Mouse (Mus musculus) neural tube, embryonic 11.5 days (tissue): ENCODE results near the gene Gabbr2. TPM values are rescaled to one million over a fixed set of nuclear protein-coding genes. Genes with fewer than 3 reads are reported as not detected.

Source experiments
- ATAC-seq: fragments of 200-750 bp; cut with Nextera tagmentation; 2 replicates; pipeline ENCODE4 v1.8.0; 2017; ENCODE audit warnings: moderate number of reproducible peaks, mild to moderate bottlenecking, moderate TSS enrichment, moderate library complexity; ENCODE audit not compliant: insufficient read depth, low FRiP score, low TSS enrichment
- DNase-seq: peaks from one replicate; pipeline ENCODE4 v3.0.0-alpha.2; 2015; ENCODE audit warnings: low spot score
- H3K27ac ChIP-seq: fragments of 300-500 bp; sonication (generic); 2 replicates; pipeline ENCODE4 v1.5.1; 2014; ENCODE audit warnings: low read depth, mild to moderate bottlenecking, low read length
- H3K27me3 ChIP-seq: fragments of 300-500 bp; sonication (generic); 2 replicates; pipeline ENCODE4 v1.6.1; 2014; ENCODE audit warnings: mild to moderate bottlenecking, low read length, mixed read lengths; ENCODE audit not compliant: control insufficient read depth, insufficient read depth
- H3K36me3 ChIP-seq: fragments of 300-500 bp; sonication (generic); 2 replicates; pipeline ENCODE4 v1.6.1; 2014; ENCODE audit warnings: mild to moderate bottlenecking, low read length, moderate library complexity, mixed read lengths; ENCODE audit not compliant: control insufficient read depth, insufficient read depth
- H3K4me1 ChIP-seq: fragments of 300-500 bp; sonication (generic); 2 replicates; pipeline ENCODE4 v1.6.1; 2014; ENCODE audit warnings: low read length, mixed read lengths; ENCODE audit not compliant: control insufficient read depth, insufficient read depth
- H3K4me2 ChIP-seq: fragments of 300-500 bp; sonication (generic); 2 replicates; pipeline ENCODE4 v1.6.1; 2014; ENCODE audit warnings: low read depth, mild to moderate bottlenecking, moderate library complexity
- H3K4me3 ChIP-seq: fragments of 300-500 bp; sonication (generic); 2 replicates; pipeline ENCODE4 v1.5.1; 2014; ENCODE audit warnings: low read depth, low read length
- H3K9ac ChIP-seq: fragments of 300-500 bp; sonication (generic); 2 replicates; pipeline ENCODE4 v1.6.1; 2014; ENCODE audit warnings: mild to moderate bottlenecking, low read length
- H3K9me3 ChIP-seq: fragments of 300-500 bp; sonication (generic); 2 replicates; pipeline ENCODE4 v1.6.1; 2016; ENCODE audit warnings: low read length; ENCODE audit not compliant: control insufficient read depth
- WGBS: fragments of 180-500 bp; shearing (Covaris S2); extraction: QIAGEN DNeasy Blood & Tissue Kit; methylation state at CpG from one replicate; pipeline ENCODE4 v1.1.7; 2014; 5-methylcytosine and 5-hydroxymethylcytosine counted together
- polyA plus RNA-seq: library from polyadenylated mRNA; unstranded; fragments of >200 nt; fragmentation: Nextera tagmentation; extraction: Ambion mirVana; gene quantifications from 2 replicates; pipeline ENCODE4 v1.2.1, GENCODE M21; 2014

The Gabbr2 gene
- polyA plus RNA-seq, 1 experiment from 2014 or later, result 0.70 TPM

- 80% methylated on average over 7 of the region's 7 CpGs for WGBS
- ATAC-seq, result no peak
These were observed 33.7 kb downstream of the Gabbr2 start for GRCm38 (mm10) chr4:46957955-46958354.

GRCm38 (mm10) chr4:46956966-46957365 is 34.7 kb downstream of the Gabbr2 start:
- no peak overlapping the region for H3K27ac ChIP-seq
- ATAC-seq, result no peak
- no peak overlapping the region for H3K4me2 ChIP-seq
- H3K27me3 ChIP-seq, result no peaks in the 10 kb centered on the region
- no peaks in the 10 kb centered on the region for H3K9me3 ChIP-seq
- no peaks in the 10 kb centered on the region for H3K36me3 ChIP-seq
- 71% methylated on average over 4 of the region's 4 CpGs for WGBS
- no peak for DNase-seq
- no peaks in the 10 kb centered on the region for H3K4me1 ChIP-seq
- H3K4me3 ChIP-seq, result no peak overlapping the region
- no peak overlapping the region for H3K9ac ChIP-seq

More at GRCm38 (mm10) chr4:46957955-46958354, 33.7 kb downstream of the Gabbr2 start:
- Histone ChIP-seq H3K4me1 (no peaks in the 10 kb centered on the region), H3K9me3 (no peaks in the 10 kb centered on the region), H3K9ac (no peak overlapping the region), H3K36me3 (no peaks in the 10 kb centered on the region), H3K4me3 (no peak overlapping the region), H3K4me2 (no peak overlapping the region), H3K27me3 (no peaks in the 10 kb centered on the region), H3K27ac (no peak overlapping the region)
- no peak for DNase-seq

GRCm38 (mm10) chr4:46953021-46953420 is 38.7 kb downstream of the Gabbr2 start:
- 86% methylated on average over 7 of the region's 7 CpGs for WGBS
- DNase-seq, result no peak
- no peak overlapping the region for H3K27ac ChIP-seq

GRCm38 (mm10) chr4:46952562-46952961 is 39.1 kb downstream of the Gabbr2 start:
- no peaks in the 10 kb centered on the region for H3K4me1 ChIP-seq
- no peak overlapping the region for H3K27ac ChIP-seq
- H3K4me2 ChIP-seq, result no peak overlapping the region
- H3K36me3 ChIP-seq, result no peaks in the 10 kb centered on the region
- 87% methylated on average over 4 of the region's 4 CpGs for WGBS
- no peak overlapping the region for H3K4me3 ChIP-seq
- no peaks in the 10 kb centered on the region for H3K9me3 ChIP-seq
- no peak overlapping the region for H3K9ac ChIP-seq
- DNase-seq (no peak), ATAC-seq (no peak)
- no peaks in the 10 kb centered on the region for H3K27me3 ChIP-seq

More at GRCm38 (mm10) chr4:46953021-46953420, 38.7 kb downstream of the Gabbr2 start:
- Histone ChIP-seq H3K4me1 (no peaks in the 10 kb centered on the region), H3K36me3 (no peaks in the 10 kb centered on the region), H3K4me2 (no peak overlapping the region), H3K27me3 (no peaks in the 10 kb centered on the region), H3K9ac (no peak overlapping the region), H3K4me3 (no peak overlapping the region), H3K9me3 (no peaks in the 10 kb centered on the region)
- no peak for ATAC-seq

GRCm38 (mm10) chr4:46934291-46934690 is 57.4 kb downstream of the Gabbr2 start:
- Histone ChIP-seq H3K4me2 (no peak overlapping the region), H3K27ac (no peak overlapping the region), H3K4me1 (no peaks in the 10 kb centered on the region), H3K27me3 (no peaks in the 10 kb centered on the region), H3K9ac (no peak overlapping the region), H3K4me3 (no peak overlapping the region), H3K36me3 (no peaks in the 10 kb centered on the region), H3K9me3 (no peaks in the 10 kb centered on the region)
- WGBS, result 85% methylated on average over 3 of the region's 3 CpGs
- no peak for ATAC-seq
- DNase-seq, result no peak

GRCm38 (mm10) chr4:46933590-46933989 is 58.1 kb downstream of the Gabbr2 start:
- WGBS, result 64% methylated on average over 2 of the region's 2 CpGs
- Histone ChIP-seq H3K4me2 (no peak overlapping the region), H3K27ac (no peak overlapping the region), H3K4me1 (no peaks in the 10 kb centered on the region), H3K9ac (no peak overlapping the region), H3K27me3 (no peaks in the 10 kb centered on the region), H3K36me3 (no peaks in the 10 kb centered on the region), H3K4me3 (no peak overlapping the region), H3K9me3 (no peaks in the 10 kb centered on the region)
- DNase-seq, result no peak
- no peak for ATAC-seq

GRCm38 (mm10) chr4:46931706-46932397 is 59.8 kb downstream of the Gabbr2 start:
- H3K4me2 ChIP-seq, result no peak overlapping the region
- no peak overlapping the region for H3K27ac ChIP-seq
- H3K36me3 ChIP-seq, result no peaks in the 10 kb centered on the region
- 62% methylated on average over 9 of the region's 9 CpGs for WGBS
- ATAC-seq (no peak), DNase-seq (no peak)
- H3K27me3 ChIP-seq, result no peaks in the 10 kb centered on the region
- H3K4me3 ChIP-seq, result no peak overlapping the region
- H3K4me1 ChIP-seq, result no peaks in the 10 kb centered on the region
- H3K9ac ChIP-seq, result no peak overlapping the region
- no peaks in the 10 kb centered on the region for H3K9me3 ChIP-seq

- H3K4me3 ChIP-seq, result no peak overlapping the region
- H3K27me3 ChIP-seq, result no peaks in the 10 kb centered on the region
- no peaks in the 10 kb centered on the region for H3K4me1 ChIP-seq
- ATAC-seq, result no peak
- H3K27ac ChIP-seq, result no peak overlapping the region
- WGBS, result 72% methylated on average over 3 of the region's 3 CpGs
- H3K9ac ChIP-seq, result no peak overlapping the region
- no peaks in the 10 kb centered on the region for H3K9me3 ChIP-seq
- no peaks in the 10 kb centered on the region for H3K36me3 ChIP-seq
- H3K4me2 ChIP-seq, result no peak overlapping the region
- no peak for DNase-seq
These were observed 63.6 kb downstream of the Gabbr2 start for GRCm38 (mm10) chr4:46928112-46928511.

GRCm38 (mm10) chr4:46919144-46919543 is 72.5 kb downstream of the Gabbr2 start:
- Histone ChIP-seq H3K9me3 (no peaks in the 10 kb centered on the region), H3K36me3 (no peaks in the 10 kb centered on the region), H3K9ac (no peak overlapping the region), H3K4me1 (no peaks in the 10 kb centered on the region), H3K4me3 (no peak overlapping the region), H3K27ac (no peak overlapping the region), H3K4me2 (no peak overlapping the region), H3K27me3 (no peaks in the 10 kb centered on the region)
- 53% methylated on average over 8 of the region's 8 CpGs for WGBS
- no peak for DNase-seq
- no peak for ATAC-seq
